Mouse (Mus musculus): ENCODE data around the gene Dpm2.

- TF ChIP-seq CTCF (IDR thresholded peaks at IDR 0.05; ENCODE audit: low read depth, low read length) = no peak
- no peak for TF ChIP-seq POLR2A (IDR thresholded peaks at IDR 0.05; ENCODE audit: insufficient read depth, low read length)
These were observed 23.7 kb upstream of the Dpm2 start for GRCm38 (mm10) chr2:32546951-32547350.

Data from ES-Bruce4 (cell line).